Mouse (Mus musculus): ENCODE results near the gene Dnase1l2. TPM values are rescaled to one million over a fixed set of nuclear protein-coding genes. Genes with fewer than 3 reads are reported as not detected.
A peak's percentile ranks its signal among the peaks of the same experiment; 100 is the strongest.

Gene Dnase1l2
- polyA plus RNA-seq, 1 experiment from 2014 or later, result 7.9 TPM

DNA sequence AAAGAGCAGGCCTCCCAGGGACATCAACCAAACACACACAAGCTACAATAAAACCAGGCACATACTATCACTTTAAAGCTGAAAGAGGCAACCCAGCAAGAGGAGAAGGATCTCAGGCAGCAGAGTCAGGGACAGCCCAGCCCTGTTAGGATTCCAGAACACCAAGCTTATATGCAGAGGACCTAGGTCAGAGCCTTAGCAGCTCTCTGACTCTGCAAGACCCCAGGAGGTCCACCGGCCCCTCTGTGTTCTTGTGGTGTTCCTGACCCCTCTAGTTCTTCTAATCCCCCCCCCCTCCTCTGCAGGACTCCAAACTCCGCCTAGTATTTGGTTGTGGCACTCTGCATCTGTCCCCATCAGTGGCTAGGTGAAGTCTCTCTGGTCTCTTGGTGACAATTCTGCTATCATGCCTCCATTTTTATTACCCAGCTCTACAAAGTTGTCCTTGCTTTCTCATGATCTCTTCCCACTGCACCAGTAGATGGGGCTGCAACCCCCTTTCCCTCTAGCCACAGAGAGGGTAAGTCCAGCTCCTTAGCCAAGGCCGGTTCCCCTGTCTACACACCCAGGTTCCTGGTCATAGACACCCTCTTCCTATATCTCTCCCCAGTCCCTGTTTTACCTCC lies 37.4 kb upstream of the Dnase1l2 start:
- no peak for ATAC-seq
- Histone ChIP-seq H3K9me3 (replicated peaks; ENCODE audit: control insufficient read depth, low read length, poor library complexity, severe bottlenecking) (no peaks in the 10 kb centered on the region), H3K4me3 (ENCODE audit: low read depth, low read length) (no peak overlapping the region), H3K4me1 (ENCODE audit: control insufficient read depth, insufficient read depth, low read length) (peaks cover 12% of the 10 kb centered on the region), H3K9ac (ENCODE audit: low read depth, low read length) (no peak overlapping the region), H3K27ac (ENCODE audit: low read length) (no peak overlapping the region), H3K4me2 (ENCODE audit: low read length) (no peak overlapping the region), H3K36me3 (ENCODE audit: control insufficient read depth, insufficient read depth, low read length) (peaks cover 16% of the 10 kb centered on the region), H3K27me3 (ENCODE audit: control insufficient read depth, insufficient read depth, low read depth, low read length) (no peaks in the 10 kb centered on the region)
- 40% methylated on average over 3 of the region's 3 CpGs for WGBS

DNA sequence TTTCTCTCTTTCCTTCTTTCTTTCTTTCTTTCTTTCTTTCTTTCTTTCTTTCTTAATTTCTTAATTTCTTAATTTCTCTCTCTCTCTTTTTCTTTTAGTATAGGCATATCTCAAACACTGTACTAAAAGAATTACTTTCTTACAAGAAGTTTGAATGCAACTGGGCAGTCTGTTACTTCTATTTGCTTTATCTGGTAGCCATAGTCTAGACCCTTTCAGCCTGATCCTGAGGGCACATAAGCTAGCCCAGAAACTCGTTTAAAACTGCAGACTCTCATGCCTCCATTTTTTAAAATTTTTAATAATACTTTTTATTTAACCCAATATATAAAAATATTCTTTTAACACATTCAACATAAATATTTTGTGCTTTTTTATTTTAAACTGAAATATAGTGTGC lies 36.5 kb upstream of the Dnase1l2 start:
- no peak overlapping the region for H3K27ac ChIP-seq (ENCODE audit: low read length)
- peak overlapping the region; percentile 80 for H3K4me3 ChIP-seq (ENCODE audit: low read depth, low read length)
- ATAC-seq, result no peak
- H3K4me2 ChIP-seq (ENCODE audit: low read length), result peak overlapping the region; percentile 51; the same call in 1 of the 2 replicates
- no peaks in the 10 kb centered on the region for H3K9me3 ChIP-seq (replicated peaks; ENCODE audit: control insufficient read depth, low read length, poor library complexity, severe bottlenecking)
- 33% methylated on average over 1 of the region's 1 CpGs for WGBS
- H3K27me3 ChIP-seq (ENCODE audit: control insufficient read depth, insufficient read depth, low read depth, low read length), result no peaks in the 10 kb centered on the region
- peaks cover 21% of the 10 kb centered on the region for H3K36me3 ChIP-seq (ENCODE audit: control insufficient read depth, insufficient read depth, low read length)
- no peak overlapping the region for H3K9ac ChIP-seq (ENCODE audit: low read depth, low read length)
- H3K4me1 ChIP-seq (ENCODE audit: control insufficient read depth, insufficient read depth, low read length), result peaks cover 10% of the 10 kb centered on the region

DNA sequence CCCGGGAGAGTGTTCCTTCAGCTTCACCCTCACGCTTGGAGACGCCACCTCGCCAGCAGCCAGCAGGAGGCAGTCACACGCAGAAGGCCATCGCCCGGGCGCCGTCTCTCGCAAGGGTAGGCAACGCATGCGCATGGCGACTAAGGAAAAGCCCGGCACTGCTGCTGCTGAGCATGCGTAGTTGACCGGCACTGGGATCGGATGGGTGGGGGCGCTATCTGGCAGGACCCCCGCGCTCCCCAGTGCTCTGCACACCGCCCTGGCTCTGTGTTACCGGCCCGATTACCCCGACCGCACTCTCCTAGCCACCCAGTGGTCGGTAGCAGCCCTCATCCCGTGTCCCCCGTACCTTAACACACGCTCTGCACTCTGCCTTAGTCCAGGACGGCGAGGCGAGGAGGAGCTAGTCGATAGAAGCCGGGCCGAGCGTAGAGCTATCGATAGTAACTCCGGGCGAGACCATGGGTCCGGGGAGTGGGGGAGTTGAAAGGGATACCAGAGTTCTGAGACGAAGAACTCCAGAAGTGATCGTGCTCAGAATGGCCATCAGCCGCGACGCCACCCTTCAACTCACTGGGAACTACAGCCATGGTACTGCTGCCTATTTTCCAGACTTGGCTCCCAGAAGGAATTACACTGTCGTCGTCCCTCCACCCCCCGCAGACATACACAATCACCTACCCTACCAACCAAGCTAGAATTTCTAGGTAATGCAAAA lies 35.9 kb upstream of the Dnase1l2 start, which contains the start of gene Mlst8:
Gene Mlst8, minus strand, starts transcription at position 416 of the 718 bp plus-strand sequence.
- H3K27ac ChIP-seq (ENCODE audit: low read length), result peak within 1 kb of the TSS; percentile 99

DNA sequence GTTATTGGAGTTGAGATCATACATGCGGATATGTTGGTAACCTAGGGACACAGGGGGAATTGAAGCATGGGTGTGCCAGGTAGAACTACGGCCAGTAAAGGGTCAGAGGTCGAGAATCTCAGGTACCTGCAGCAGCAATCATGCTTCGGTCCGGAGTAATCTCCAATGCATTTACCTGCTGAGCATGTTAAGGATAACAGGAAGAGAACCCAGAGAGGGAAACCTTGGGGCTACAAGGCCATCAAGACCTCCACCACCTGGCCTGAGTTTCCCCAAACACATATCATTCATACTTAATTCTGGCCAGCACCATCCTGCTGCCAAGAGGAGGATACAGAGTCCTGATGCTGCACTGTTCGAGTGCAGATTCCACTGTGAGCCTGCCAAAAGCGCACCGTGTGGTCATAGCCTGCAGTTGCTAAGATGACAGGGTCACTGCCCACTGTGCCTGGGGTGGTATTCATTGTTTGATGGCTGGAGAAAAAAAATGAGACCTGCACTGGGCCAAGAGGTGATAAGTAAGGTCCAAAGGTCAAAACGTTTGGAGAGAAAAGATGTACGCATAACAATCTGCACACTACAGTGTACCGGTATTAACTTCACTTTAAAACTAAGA lies 35.2 kb upstream of the Dnase1l2 start:
- Histone ChIP-seq H3K27ac (ENCODE audit: low read length) (peak overlapping the region; percentile 99; the same call in 1 of the 2 replicates), H3K9ac (ENCODE audit: low read depth, low read length) (peak overlapping the region; percentile 90), H3K9me3 (replicated peaks; ENCODE audit: control insufficient read depth, low read length, poor library complexity, severe bottlenecking) (no peaks in the 10 kb centered on the region), H3K36me3 (ENCODE audit: control insufficient read depth, insufficient read depth, low read length) (peaks cover 22% of the 10 kb centered on the region), H3K4me3 (ENCODE audit: low read depth, low read length) (peak overlapping the region; percentile 80), H3K27me3 (ENCODE audit: control insufficient read depth, insufficient read depth, low read depth, low read length) (no peaks in the 10 kb centered on the region), H3K4me2 (ENCODE audit: low read length) (peak overlapping the region; percentile 73), H3K4me1 (ENCODE audit: control insufficient read depth, insufficient read depth, low read length) (peaks cover 13% of the 10 kb centered on the region)
- WGBS, result 48% methylated on average over 11 of the region's 11 CpGs
- ATAC-seq, result peak; percentile 50

More for the DNA sequence above, 35.9 kb upstream of the Dnase1l2 start, which contains the start of gene Mlst8:
- H3K36me3 ChIP-seq (ENCODE audit: control insufficient read depth, insufficient read depth, low read length), result peaks cover 22% of the 10 kb centered on the region
- peak; percentile 91 for ATAC-seq
- peaks cover 10% of the 10 kb centered on the region for H3K4me1 ChIP-seq (ENCODE audit: control insufficient read depth, insufficient read depth, low read length)
- H3K9ac ChIP-seq (ENCODE audit: low read depth, low read length), result peak within 1 kb of the TSS; percentile 90
- no peaks in the 10 kb centered on the region for H3K27me3 ChIP-seq (ENCODE audit: control insufficient read depth, insufficient read depth, low read depth, low read length)
- peak within 1 kb of the TSS; percentile 73 for H3K4me2 ChIP-seq (ENCODE audit: low read length)
- no peaks in the 10 kb centered on the region for H3K9me3 ChIP-seq (replicated peaks; ENCODE audit: control insufficient read depth, low read length, poor library complexity, severe bottlenecking)
- WGBS, result under 1% methylated on average over 48 of the region's 48 CpGs
- H3K4me3 ChIP-seq (ENCODE audit: low read depth, low read length), result peak within 1 kb of the TSS; percentile 80

DNA sequence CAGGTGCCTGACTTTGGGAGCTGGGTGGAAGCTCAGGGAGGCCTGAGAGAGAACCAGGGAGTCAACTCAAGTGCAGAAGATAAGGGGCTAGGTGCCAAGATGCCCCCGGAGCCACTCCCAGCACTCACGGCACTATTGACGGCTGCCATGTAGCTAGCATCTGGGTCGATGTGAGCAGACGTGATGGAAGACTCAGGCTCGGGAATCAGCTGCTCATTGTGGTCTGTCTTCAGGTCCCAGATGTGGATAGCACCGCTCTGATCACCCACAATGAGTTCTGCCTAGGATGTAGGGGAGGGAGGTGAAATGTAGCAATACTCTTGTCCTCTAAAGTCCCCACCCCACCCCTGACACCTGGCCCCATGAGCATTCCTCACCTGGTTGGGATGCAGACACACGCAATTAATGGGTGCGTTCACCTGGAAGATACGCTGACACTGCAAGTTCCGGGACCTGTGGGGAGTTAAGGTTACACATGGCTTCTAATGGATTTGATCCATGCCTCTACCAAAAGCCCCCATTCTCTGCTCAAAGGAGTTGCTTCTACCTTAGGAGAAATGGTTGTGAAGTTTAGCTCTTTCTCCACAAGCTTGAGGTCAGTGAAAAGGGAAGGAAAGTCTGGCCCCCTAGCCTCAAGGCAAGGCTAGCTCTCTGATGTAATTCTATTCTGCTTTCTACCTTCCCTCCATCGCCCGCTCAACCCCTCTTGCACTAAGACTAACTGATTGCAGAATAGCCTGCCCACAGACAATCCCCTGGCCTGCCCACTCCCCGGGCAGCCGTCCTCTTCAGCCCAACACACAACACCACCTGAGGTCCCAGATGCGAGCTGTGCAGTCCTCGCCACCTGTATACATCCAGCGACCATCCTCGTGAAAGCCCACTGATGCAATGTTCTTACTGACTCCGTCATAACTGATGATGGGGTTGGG lies 34.4 kb upstream of the Dnase1l2 start:
- H3K27me3 ChIP-seq (ENCODE audit: control insufficient read depth, insufficient read depth, low read depth, low read length), result no peaks in the 10 kb centered on the region
- no peak for ATAC-seq
- peak overlapping the region; percentile 90; the same call in 1 of the 2 replicates for H3K9ac ChIP-seq (ENCODE audit: low read depth, low read length)
- H3K36me3 ChIP-seq (ENCODE audit: control insufficient read depth, insufficient read depth, low read length), result peaks cover 22% of the 10 kb centered on the region
- no peak overlapping the region for H3K4me3 ChIP-seq (ENCODE audit: low read depth, low read length)
- WGBS, result 91% methylated on average over 20 of the region's 20 CpGs
- no peak overlapping the region for H3K27ac ChIP-seq (ENCODE audit: low read length)
- no peaks in the 10 kb centered on the region for H3K9me3 ChIP-seq (replicated peaks; ENCODE audit: control insufficient read depth, low read length, poor library complexity, severe bottlenecking)
- peak overlapping the region; percentile 73; the same call in 1 of the 2 replicates for H3K4me2 ChIP-seq (ENCODE audit: low read length)
- H3K4me1 ChIP-seq (ENCODE audit: control insufficient read depth, insufficient read depth, low read length), result peaks cover 17% of the 10 kb centered on the region

DNA sequence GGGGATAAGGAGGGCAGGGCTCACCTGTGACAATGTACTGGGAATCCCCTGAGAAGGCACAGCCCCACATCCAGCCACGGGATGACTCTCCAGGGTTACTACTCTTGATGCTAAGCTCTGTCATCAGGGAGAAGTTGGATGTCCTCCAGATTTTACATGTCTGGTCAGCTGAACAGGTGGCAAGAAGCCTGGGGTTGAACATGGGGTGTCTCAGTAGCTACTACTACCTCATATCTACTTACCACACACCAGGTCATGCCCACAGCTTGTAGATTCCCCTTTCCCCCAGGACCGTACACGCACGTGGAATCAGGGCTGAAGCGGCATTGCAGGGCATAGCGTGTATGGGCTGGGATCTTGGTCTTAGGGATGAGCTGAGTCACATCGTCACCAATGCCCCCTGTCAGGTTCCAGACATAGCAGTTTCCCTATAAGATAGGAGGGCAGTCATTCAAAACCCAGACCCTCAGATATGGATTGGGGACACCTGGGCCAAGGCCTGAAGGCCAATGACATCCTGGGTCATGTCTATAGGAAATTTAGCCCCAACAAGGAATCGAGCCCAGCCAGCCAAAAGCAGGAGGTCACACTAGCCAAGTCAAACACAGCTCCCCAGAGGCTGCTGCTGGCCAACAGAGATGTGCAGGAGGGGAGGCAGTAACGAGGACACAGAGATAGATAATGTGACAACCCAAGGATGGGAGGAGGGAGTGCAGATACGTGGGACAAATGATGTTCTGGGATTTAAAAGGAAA lies 33.3 kb upstream of the Dnase1l2 start:
- 90% methylated on average over 10 of the region's 10 CpGs for WGBS
- no peak overlapping the region for H3K9ac ChIP-seq (ENCODE audit: low read depth, low read length)
- no peak overlapping the region for H3K27ac ChIP-seq (ENCODE audit: low read length)
- no peak overlapping the region for H3K4me3 ChIP-seq (ENCODE audit: low read depth, low read length)
- no peak for ATAC-seq
- H3K4me2 ChIP-seq (ENCODE audit: low read length), result no peak overlapping the region
- no peaks in the 10 kb centered on the region for H3K9me3 ChIP-seq (replicated peaks; ENCODE audit: control insufficient read depth, low read length, poor library complexity, severe bottlenecking)
- peaks cover 28% of the 10 kb centered on the region for H3K4me1 ChIP-seq (ENCODE audit: control insufficient read depth, insufficient read depth, low read length)
- peaks cover 22% of the 10 kb centered on the region for H3K36me3 ChIP-seq (ENCODE audit: control insufficient read depth, insufficient read depth, low read length)
- no peaks in the 10 kb centered on the region for H3K27me3 ChIP-seq (ENCODE audit: control insufficient read depth, insufficient read depth, low read depth, low read length)

DNA sequence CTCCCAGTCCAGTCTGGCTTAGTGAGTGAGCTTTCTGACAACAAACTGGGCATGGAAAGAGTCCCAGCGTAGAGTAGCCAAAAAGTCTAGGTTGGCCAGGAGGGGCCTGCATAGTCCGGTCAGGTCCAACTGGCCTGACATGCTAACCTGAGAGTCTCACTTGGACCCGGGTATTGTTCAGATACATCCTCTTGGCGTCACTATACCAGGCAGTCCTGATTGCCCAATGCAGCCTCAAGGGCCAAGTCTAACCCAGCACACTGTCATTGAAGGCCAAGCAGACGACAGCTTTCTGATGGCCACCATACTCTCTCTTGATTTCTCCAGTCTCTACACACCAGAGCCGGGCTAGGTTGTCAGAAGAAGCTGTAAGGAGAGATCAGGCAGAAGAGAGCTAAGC lies 32.7 kb upstream of the Dnase1l2 start:
- Histone ChIP-seq H3K9me3 (replicated peaks; ENCODE audit: control insufficient read depth, low read length, poor library complexity, severe bottlenecking) (no peaks in the 10 kb centered on the region), H3K27me3 (ENCODE audit: control insufficient read depth, insufficient read depth, low read depth, low read length) (no peaks in the 10 kb centered on the region), H3K27ac (ENCODE audit: low read length) (no peak overlapping the region), H3K36me3 (ENCODE audit: control insufficient read depth, insufficient read depth, low read length) (peaks cover 22% of the 10 kb centered on the region), H3K4me3 (ENCODE audit: low read depth, low read length) (no peak overlapping the region), H3K4me1 (ENCODE audit: control insufficient read depth, insufficient read depth, low read length) (peaks cover 32% of the 10 kb centered on the region), H3K4me2 (ENCODE audit: low read length) (no peak overlapping the region), H3K9ac (ENCODE audit: low read depth, low read length) (no peak overlapping the region)
- WGBS, result 94% methylated on average over 6 of the region's 6 CpGs
- no peak for ATAC-seq

DNA sequence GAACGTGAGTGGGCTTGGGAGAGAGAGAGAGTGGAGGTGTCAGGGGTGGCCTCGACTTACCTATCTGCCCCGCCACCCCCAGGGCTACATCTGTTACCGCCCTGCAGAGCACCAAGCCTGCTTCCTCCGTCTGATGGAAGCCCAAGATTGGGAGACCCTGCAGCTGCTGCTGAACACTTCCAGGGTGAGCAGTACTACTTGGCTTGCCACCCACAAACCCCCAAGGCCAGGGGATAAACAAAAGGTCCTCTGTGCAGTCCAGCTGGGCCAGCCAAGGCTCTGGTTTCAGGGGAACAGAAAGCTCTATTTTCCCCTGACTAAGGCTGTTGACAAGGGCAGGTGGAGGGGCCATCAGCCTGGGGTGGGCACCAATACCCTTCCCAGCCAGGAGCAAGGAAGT lies 31.7 kb upstream of the Dnase1l2 start:
- H3K4me1 ChIP-seq (ENCODE audit: control insufficient read depth, insufficient read depth, low read length), result peaks cover 32% of the 10 kb centered on the region
- no peak overlapping the region for H3K4me2 ChIP-seq (ENCODE audit: low read length)
- no peak overlapping the region for H3K9ac ChIP-seq (ENCODE audit: low read depth, low read length)
- peaks cover 22% of the 10 kb centered on the region for H3K36me3 ChIP-seq (ENCODE audit: control insufficient read depth, insufficient read depth, low read length)
- H3K9me3 ChIP-seq (replicated peaks; ENCODE audit: control insufficient read depth, low read length, poor library complexity, severe bottlenecking), result no peaks in the 10 kb centered on the region
- no peak overlapping the region for H3K27ac ChIP-seq (ENCODE audit: low read length)
- no peak overlapping the region for H3K4me3 ChIP-seq (ENCODE audit: low read depth, low read length)
- ATAC-seq, result no peak
- 89% methylated on average over 5 of the region's 5 CpGs for WGBS
- H3K27me3 ChIP-seq (ENCODE audit: control insufficient read depth, insufficient read depth, low read depth, low read length), result no peaks in the 10 kb centered on the region

Measured in midbrain, embryonic 16.5 days (tissue).